Mouse (Mus musculus): ENCODE measurements at regions not wholly inside any gene's neighbourhood (a gene's known extent, or its start where the extent isn't known, plus 50 kb on each side); places are given as distances from the start of the nearest gene placed in this dataset.
"Not testable (repeated sequence)": the region's sequence is repeated elsewhere in the genome, so short reads cannot be mapped to it uniquely, and the experiment has no call there.

DNA sequence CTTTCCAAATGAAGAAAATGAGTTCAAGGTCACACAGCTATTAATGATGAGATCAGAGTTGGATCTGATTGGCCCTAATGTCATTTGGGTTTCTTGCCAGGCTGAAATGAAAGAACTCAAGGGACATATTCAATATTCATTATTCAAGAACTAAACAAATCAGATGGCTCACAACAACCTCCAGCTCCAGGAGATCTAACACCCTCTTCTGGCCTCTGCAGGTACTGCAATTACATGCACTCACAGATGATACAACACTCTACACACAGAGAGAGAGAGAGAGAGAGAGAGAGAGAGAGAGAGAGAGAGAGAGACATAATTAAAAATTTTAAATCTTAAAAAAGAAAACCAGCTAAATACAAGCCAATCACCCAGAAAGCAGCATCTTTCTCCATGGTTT lies 128.3 kb downstream of the Sptssa start:
- Histone ChIP-seq H3K27me3 (ENCODE audit: control insufficient read depth, insufficient read depth, low read depth, low read length) (no peaks in the 10 kb centered on the region), H3K27ac (ENCODE audit: low read length) (no peak overlapping the region), H3K4me3 (ENCODE audit: low read depth, low read length) (no peak overlapping the region), H3K9me3 (replicated peaks; ENCODE audit: control insufficient read depth, low read length) (no peaks in the 10 kb centered on the region), H3K4me1 (ENCODE audit: control insufficient read depth, low read depth, low read length) (no peaks in the 10 kb centered on the region), H3K36me3 (ENCODE audit: control insufficient read depth, insufficient read depth) (no peaks in the 10 kb centered on the region), H3K9ac (ENCODE audit: low read depth, low read length) (no peak overlapping the region), H3K4me2 (ENCODE audit: low read depth, low read length) (no peak overlapping the region)
- ATAC-seq (ENCODE audit: low read depth): no peak

DNA sequence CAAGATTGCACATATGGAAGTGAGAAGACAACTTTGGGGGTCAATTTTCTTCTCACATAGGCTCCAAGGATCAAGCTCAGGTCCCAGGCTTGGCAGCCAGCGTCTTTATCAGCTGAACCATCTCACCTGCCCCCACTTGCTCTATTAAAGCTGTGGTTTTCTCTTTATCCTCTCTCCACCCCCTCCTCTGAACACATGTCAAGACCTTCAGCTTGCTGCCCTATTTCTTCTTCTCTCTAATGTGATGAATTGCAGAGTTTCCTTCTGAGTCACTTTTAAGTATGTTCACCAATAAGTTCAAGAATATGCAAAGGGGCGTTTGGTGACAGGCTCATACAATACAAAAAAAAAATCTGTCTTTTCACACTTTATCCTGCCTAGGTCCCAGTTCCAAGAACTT lies 128.8 kb downstream of the Sptssa start:
- no peak for ATAC-seq (ENCODE audit: low read depth)
- no peak overlapping the region for H3K9ac ChIP-seq (ENCODE audit: low read depth, low read length)
- H3K36me3 ChIP-seq (ENCODE audit: control insufficient read depth, insufficient read depth): no peaks in the 10 kb centered on the region
- H3K4me2 ChIP-seq (ENCODE audit: low read depth, low read length): no peak overlapping the region
- H3K4me3 ChIP-seq (ENCODE audit: low read depth, low read length): no peak overlapping the region
- no peak overlapping the region for H3K27ac ChIP-seq (ENCODE audit: low read length)
- no peaks in the 10 kb centered on the region for H3K9me3 ChIP-seq (replicated peaks; ENCODE audit: control insufficient read depth, low read length)
- H3K27me3 ChIP-seq (ENCODE audit: control insufficient read depth, insufficient read depth, low read depth, low read length): no peaks in the 10 kb centered on the region
- WGBS (ENCODE audit: insufficient replicate concordance): 51% methylated on average over 2 of the region's 2 CpGs
- no peaks in the 10 kb centered on the region for H3K4me1 ChIP-seq (ENCODE audit: control insufficient read depth, low read depth, low read length)

DNA sequence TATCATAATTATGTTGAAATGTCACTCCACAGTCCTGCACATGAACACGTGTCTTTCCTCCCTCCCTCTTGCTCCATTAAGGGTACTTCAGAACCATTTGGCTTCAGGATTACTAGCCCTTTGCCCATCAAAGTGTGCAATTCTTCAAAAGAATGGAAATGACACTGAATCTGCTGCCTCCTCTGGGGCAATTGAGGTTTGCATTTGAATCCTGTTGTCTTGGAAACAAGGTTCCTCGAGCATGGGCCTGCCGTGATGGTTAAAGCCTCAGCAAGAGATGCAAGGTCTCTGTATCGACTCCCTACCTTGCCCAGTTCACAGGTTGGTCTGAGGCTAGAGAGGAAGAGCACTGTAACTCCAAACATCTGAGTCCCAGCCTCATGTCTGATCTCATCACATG lies 136.0 kb downstream of the Sptssa start:
- Histone ChIP-seq H3K27ac (ENCODE audit: low read length) (no peak overlapping the region), H3K36me3 (ENCODE audit: control insufficient read depth, insufficient read depth) (no peaks in the 10 kb centered on the region), H3K4me3 (ENCODE audit: low read depth, low read length) (no peak overlapping the region), H3K4me1 (ENCODE audit: control insufficient read depth, low read depth, low read length) (no peaks in the 10 kb centered on the region), H3K9me3 (replicated peaks; ENCODE audit: control insufficient read depth, low read length) (no peaks in the 10 kb centered on the region), H3K4me2 (ENCODE audit: low read depth, low read length) (no peak overlapping the region), H3K27me3 (ENCODE audit: control insufficient read depth, insufficient read depth, low read depth, low read length) (no peaks in the 10 kb centered on the region), H3K9ac (ENCODE audit: low read depth, low read length) (no peak overlapping the region)
- WGBS (ENCODE audit: insufficient replicate concordance): 52% methylated on average over 4 of the region's 4 CpGs
- ATAC-seq (ENCODE audit: low read depth): no peak

GRCm38 (mm10) chr12:54519370-54519769 lies 137.0 kb downstream of the Sptssa start:
- no peak for ATAC-seq (ENCODE audit: low read depth)
- H3K27ac ChIP-seq (ENCODE audit: low read length): no peak overlapping the region
- no peak overlapping the region for H3K4me3 ChIP-seq (ENCODE audit: low read depth, low read length)
- no peak overlapping the region for H3K9ac ChIP-seq (ENCODE audit: low read depth, low read length)
- no peaks in the 10 kb centered on the region for H3K4me1 ChIP-seq (ENCODE audit: control insufficient read depth, low read depth, low read length)
- no peak overlapping the region for H3K4me2 ChIP-seq (ENCODE audit: low read depth, low read length)
- H3K36me3 ChIP-seq (ENCODE audit: control insufficient read depth, insufficient read depth): no peaks in the 10 kb centered on the region
- no peaks in the 10 kb centered on the region for H3K9me3 ChIP-seq (replicated peaks; ENCODE audit: control insufficient read depth, low read length)
- H3K27me3 ChIP-seq (ENCODE audit: control insufficient read depth, insufficient read depth, low read depth, low read length): no peaks in the 10 kb centered on the region
- WGBS (ENCODE audit: insufficient replicate concordance): 52% methylated on average over 3 of the region's 3 CpGs

- Histone ChIP-seq H3K27ac (ENCODE audit: low read length) (no peak overlapping the region), H3K36me3 (ENCODE audit: control insufficient read depth, insufficient read depth) (no peaks in the 10 kb centered on the region), H3K4me2 (ENCODE audit: low read depth, low read length) (no peak overlapping the region), H3K4me1 (ENCODE audit: control insufficient read depth, low read depth, low read length) (no peaks in the 10 kb centered on the region), H3K9me3 (replicated peaks; ENCODE audit: control insufficient read depth, low read length) (no peaks in the 10 kb centered on the region), H3K27me3 (ENCODE audit: control insufficient read depth, insufficient read depth, low read depth, low read length) (no peaks in the 10 kb centered on the region), H3K4me3 (ENCODE audit: low read depth, low read length) (no peak overlapping the region), H3K9ac (ENCODE audit: low read depth, low read length) (no peak overlapping the region)
- WGBS (ENCODE audit: insufficient replicate concordance): 47% methylated on average over 3 of the region's 3 CpGs
- ATAC-seq (ENCODE audit: low read depth): no peak
Measured at GRCm38 (mm10) chr12:54517265-54517664, 139.1 kb downstream of the Sptssa start.

GRCm38 (mm10) chr12:54516463-54516862 lies 139.9 kb downstream of the Sptssa start:
- Histone ChIP-seq H3K36me3 (ENCODE audit: control insufficient read depth, insufficient read depth) (no peaks in the 10 kb centered on the region), H3K9me3 (replicated peaks; ENCODE audit: control insufficient read depth, low read length) (no peaks in the 10 kb centered on the region), H3K27ac (ENCODE audit: low read length) (no peak overlapping the region), H3K27me3 (ENCODE audit: control insufficient read depth, insufficient read depth, low read depth, low read length) (no peaks in the 10 kb centered on the region), H3K4me2 (ENCODE audit: low read depth, low read length) (no peak overlapping the region), H3K4me3 (ENCODE audit: low read depth, low read length) (no peak overlapping the region), H3K4me1 (ENCODE audit: control insufficient read depth, low read depth, low read length) (no peaks in the 10 kb centered on the region), H3K9ac (ENCODE audit: low read depth, low read length) (no peak overlapping the region)
- 45% methylated on average over 3 of the region's 3 CpGs for WGBS (ENCODE audit: insufficient replicate concordance)
- no peak for ATAC-seq (ENCODE audit: low read depth)

GRCm38 (mm10) chr12:54516039-54516438 lies 140.3 kb downstream of the Sptssa start:
- ATAC-seq (ENCODE audit: low read depth); H3K4me2 ChIP-seq (ENCODE audit: low read depth, low read length); H3K36me3 ChIP-seq (ENCODE audit: control insufficient read depth, insufficient read depth); H3K4me1 ChIP-seq (ENCODE audit: control insufficient read depth, low read depth, low read length); H3K27me3 ChIP-seq (ENCODE audit: control insufficient read depth, insufficient read depth, low read depth, low read length); H3K4me3 ChIP-seq (ENCODE audit: low read depth, low read length); H3K9ac ChIP-seq (ENCODE audit: low read depth, low read length); H3K27ac ChIP-seq (ENCODE audit: low read length); H3K9me3 ChIP-seq (replicated peaks; ENCODE audit: control insufficient read depth, low read length): not testable (repeated sequence)
- WGBS (ENCODE audit: insufficient replicate concordance): 58% methylated on average over 4 of the region's 4 CpGs

DNA sequence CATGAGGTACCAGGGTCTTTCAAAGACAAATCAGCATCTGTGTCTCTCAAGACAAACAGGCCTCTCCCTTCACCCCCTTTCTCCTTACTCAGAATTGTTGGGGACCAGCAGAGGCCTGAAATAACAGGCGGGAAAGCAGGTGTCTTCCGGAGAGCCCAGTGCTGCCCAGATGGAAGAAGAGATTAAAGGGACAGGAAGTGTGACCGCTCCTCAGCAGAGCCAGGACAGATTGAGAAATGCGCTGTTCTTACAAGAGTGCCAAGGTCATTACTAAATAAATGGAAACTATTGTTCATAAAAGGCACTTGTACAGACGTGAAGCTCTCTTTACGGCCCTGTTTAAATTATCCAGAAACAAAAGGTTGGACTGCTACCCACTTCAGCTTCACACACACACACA lies 146.5 kb downstream of the Sptssa start:
- Histone ChIP-seq H3K36me3 (ENCODE audit: control insufficient read depth, insufficient read depth) (no peaks in the 10 kb centered on the region), H3K9ac (ENCODE audit: low read depth, low read length) (no peak overlapping the region), H3K27ac (ENCODE audit: low read length) (no peak overlapping the region), H3K4me1 (ENCODE audit: control insufficient read depth, low read depth, low read length) (no peaks in the 10 kb centered on the region), H3K4me2 (ENCODE audit: low read depth, low read length) (no peak overlapping the region), H3K4me3 (ENCODE audit: low read depth, low read length) (no peak overlapping the region), H3K27me3 (ENCODE audit: control insufficient read depth, insufficient read depth, low read depth, low read length) (no peaks in the 10 kb centered on the region), H3K9me3 (replicated peaks; ENCODE audit: control insufficient read depth, low read length) (no peaks in the 10 kb centered on the region)
- no peak for ATAC-seq (ENCODE audit: low read depth)
- WGBS (ENCODE audit: insufficient replicate concordance): 31% methylated on average over 6 of the region's 6 CpGs

DNA sequence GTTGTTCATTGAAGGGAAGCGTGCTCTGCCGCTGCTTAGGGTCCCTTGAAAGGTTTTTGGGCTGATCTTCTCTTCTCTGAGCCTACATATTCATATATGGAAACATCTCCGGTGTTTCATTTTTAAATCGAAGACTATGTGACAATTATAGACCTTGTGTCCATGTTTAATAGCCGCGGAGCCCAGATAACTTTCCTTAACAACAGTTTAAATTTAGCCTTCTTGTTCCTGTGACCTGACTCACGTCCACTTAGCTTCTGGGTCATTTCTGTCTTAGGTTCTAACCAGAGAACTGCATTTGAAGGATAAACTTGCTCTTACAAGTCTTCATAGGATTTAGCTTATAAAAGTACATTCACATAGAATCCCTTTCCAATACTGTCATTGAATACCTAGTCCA lies 153.6 kb downstream of the Sptssa start:
- no peaks in the 10 kb centered on the region for H3K36me3 ChIP-seq (ENCODE audit: control insufficient read depth, insufficient read depth)
- H3K9ac ChIP-seq (ENCODE audit: low read depth, low read length): no peak overlapping the region
- no peak overlapping the region for H3K27ac ChIP-seq (ENCODE audit: low read length)
- no peaks in the 10 kb centered on the region for H3K4me1 ChIP-seq (ENCODE audit: control insufficient read depth, low read depth, low read length)
- no peak overlapping the region for H3K4me2 ChIP-seq (ENCODE audit: low read depth, low read length)
- H3K9me3 ChIP-seq (replicated peaks; ENCODE audit: control insufficient read depth, low read length): no peaks in the 10 kb centered on the region
- ATAC-seq (ENCODE audit: low read depth): no peak
- no peaks in the 10 kb centered on the region for H3K27me3 ChIP-seq (ENCODE audit: control insufficient read depth, insufficient read depth, low read depth, low read length)
- WGBS (ENCODE audit: insufficient replicate concordance): 69% methylated on average over 7 of the region's 7 CpGs
- no peak overlapping the region for H3K4me3 ChIP-seq (ENCODE audit: low read depth, low read length)

DNA sequence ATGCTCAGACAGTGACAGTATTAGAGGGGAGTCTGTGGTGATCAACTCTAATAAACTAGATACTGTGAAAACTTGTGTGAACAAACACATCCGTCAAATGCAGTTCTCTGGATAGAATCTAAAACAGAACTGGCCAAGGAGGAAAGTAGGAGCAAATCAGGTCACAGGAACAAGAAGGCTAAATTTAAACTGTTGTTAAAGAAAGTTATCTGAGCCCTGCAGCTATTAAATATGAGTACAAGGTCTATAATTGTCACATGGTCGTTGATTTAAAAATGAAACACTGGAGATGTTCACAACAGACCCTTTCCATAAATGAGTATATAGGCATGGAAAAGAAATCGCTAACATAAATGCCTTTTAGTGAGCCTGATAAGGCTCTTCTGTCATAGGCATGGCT lies 156.4 kb downstream of the Sptssa start:
- H3K4me3 ChIP-seq (ENCODE audit: low read depth, low read length): no peak overlapping the region
- H3K4me2 ChIP-seq (ENCODE audit: low read depth, low read length): no peak overlapping the region
- H3K27me3 ChIP-seq (ENCODE audit: control insufficient read depth, insufficient read depth, low read depth, low read length): no peaks in the 10 kb centered on the region
- H3K36me3 ChIP-seq (ENCODE audit: control insufficient read depth, insufficient read depth): no peaks in the 10 kb centered on the region
- ATAC-seq (ENCODE audit: low read depth): no peak
- 45% methylated on average over 3 of the region's 3 CpGs for WGBS (ENCODE audit: insufficient replicate concordance)
- no peak overlapping the region for H3K27ac ChIP-seq (ENCODE audit: low read length)
- no peak overlapping the region for H3K9ac ChIP-seq (ENCODE audit: low read depth, low read length)
- no peaks in the 10 kb centered on the region for H3K9me3 ChIP-seq (replicated peaks; ENCODE audit: control insufficient read depth, low read length)
- H3K4me1 ChIP-seq (ENCODE audit: control insufficient read depth, low read depth, low read length): no peaks in the 10 kb centered on the region

Measured in liver, embryonic 16.5 days (tissue).